Mouse (Mus musculus) urinary bladder, postnatal 14 days (tissue): ENCODE data around the gene Casz1.

Source experiments
- DNase-seq: peaks from one replicate; pipeline ENCODE4 v3.0.0; 2021; ENCODE audit warnings: low spot score

Casz1 gene

GRCm38 (mm10) chr4:148803031-148803430 is 1.2 kb upstream of the Casz1 start:
- DNase-seq = no peak

GRCm38 (mm10) chr4:148803636-148804035 is 593 bp upstream of the Casz1 start:
- no peak for DNase-seq

- DNase-seq = no peak
Observed at GRCm38 (mm10) chr4:148804780-148805160, 541 bp downstream of the Casz1 start.

DNA sequence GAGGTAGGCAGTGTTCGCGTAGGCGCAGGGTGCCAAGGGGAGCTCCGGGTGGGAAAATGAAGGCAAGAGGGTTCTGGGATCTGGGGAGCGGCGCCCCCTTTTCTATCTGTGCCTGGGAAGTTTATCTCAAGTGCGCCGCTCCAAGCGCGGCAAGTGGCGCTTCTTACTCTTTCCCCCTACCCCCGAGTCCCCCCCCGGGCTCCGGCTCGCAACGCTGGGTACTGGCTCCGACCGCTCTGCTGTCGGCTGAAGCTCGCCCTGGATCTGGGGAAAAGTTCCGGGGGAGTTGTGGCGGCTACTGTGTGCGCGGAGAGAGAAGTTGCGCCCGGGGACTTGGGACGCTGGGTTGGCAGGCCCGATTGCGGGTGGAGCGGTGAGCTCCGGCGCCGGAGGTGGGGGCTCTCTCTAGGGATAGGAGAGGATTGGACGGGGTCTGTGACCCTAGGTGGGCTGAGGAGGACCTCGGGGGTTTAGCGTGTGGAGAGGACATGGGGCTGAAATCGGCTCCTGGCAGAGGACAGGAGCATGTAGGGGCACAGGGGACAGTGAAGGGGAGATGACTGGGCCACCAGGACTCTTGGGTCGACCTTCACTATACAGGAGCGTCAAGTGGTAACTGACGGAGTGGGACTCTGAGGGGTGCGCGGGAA is 1.1 kb downstream of the Casz1 start:
- peak; percentile 29 for DNase-seq

DNA sequence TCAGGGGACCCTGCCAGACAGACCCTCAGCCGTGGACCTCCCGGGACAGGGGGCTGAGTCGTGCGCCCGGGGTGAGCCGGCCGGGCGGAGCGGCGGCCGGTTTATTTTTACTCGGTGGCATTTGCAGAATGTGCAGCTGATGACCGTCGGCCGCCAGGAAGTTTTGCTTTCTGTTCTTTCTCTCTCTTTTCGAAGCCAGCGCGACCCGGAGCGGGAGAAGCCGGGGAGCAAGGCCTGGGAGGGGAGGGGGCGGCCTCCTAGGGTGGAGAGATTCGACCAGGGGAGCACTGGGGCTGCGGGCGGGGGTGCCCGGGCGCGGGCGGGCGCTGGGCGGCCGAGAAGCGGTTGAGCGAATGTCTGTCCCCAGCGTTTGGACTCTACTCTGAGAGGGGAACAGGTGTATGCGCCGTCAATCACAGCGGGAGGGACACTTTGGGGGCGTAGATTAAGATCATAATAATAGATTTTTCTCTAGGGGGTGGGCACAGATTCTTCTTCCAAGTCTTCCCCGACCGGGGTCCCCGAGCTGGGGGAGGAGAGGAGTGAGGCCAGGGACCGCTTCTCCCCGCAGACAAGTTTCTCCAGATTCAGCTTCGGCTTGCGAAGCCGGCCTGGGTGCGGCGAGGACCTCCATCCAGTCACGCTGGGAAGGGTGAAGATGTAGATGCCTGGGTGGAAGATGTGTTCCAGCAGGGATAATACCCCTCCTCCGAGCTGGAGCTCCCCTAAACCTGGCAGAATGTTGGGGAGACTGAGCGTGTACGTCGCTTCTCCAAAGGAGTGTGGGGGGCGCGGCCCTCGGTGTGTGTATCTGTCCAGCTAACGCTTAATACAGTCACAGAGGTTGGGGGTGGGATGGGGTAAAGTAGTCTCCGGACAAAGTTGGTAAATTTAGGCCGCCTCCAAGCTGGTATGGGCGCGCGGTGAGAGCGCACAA is 1.9 kb downstream of the Casz1 start:
- peak; percentile 32 for DNase-seq

- peak; percentile 51 for DNase-seq
Observed at GRCm38 (mm10) chr4:148806836-148807235, 2.6 kb downstream of the Casz1 start.

- no peak for DNase-seq
Observed at GRCm38 (mm10) chr4:148807397-148807796, 3.2 kb downstream of the Casz1 start.

- no peak for DNase-seq
Observed at GRCm38 (mm10) chr4:148808839-148809238, 4.6 kb downstream of the Casz1 start.

DNA sequence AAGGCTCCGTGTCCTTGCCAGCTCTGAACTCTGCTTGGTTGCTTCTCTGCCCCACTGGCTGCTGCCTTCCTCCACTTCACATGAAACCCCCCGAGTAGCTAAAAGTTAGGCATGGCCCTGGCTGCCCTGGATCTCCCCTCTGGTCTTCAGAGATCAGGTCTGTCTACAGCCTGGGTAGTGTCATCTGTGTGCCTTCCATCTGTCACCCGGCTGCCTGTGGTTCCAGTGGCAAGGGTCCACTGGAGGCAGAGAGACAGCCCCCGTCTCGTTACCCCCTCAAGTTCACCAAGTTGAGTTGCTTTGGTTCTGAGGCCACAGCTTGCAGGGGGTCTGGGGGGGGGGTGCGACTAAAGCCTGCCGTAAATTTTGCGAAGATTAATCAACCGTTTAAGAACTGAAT is 6.5 kb downstream of the Casz1 start:
- DNase-seq = no peak

GRCm38 (mm10) chr4:148811940-148812339 is 7.7 kb downstream of the Casz1 start:
- DNase-seq = peak; percentile 36

GRCm38 (mm10) chr4:148813247-148813646 is 9.0 kb downstream of the Casz1 start:
- DNase-seq = no peak

- DNase-seq = no peak
Observed at GRCm38 (mm10) chr4:148816556-148816955, 12.3 kb downstream of the Casz1 start.

GRCm38 (mm10) chr4:148818161-148818560 is 13.9 kb downstream of the Casz1 start:
- DNase-seq = no peak

- peak; percentile 59 for DNase-seq
Observed at GRCm38 (mm10) chr4:148820171-148820570, 15.9 kb downstream of the Casz1 start.

GRCm38 (mm10) chr4:148823281-148823680 is 19.1 kb downstream of the Casz1 start:
- no peak for DNase-seq

- DNase-seq = no peak
Observed at GRCm38 (mm10) chr4:148830350-148830749, 26.1 kb downstream of the Casz1 start.

DNA sequence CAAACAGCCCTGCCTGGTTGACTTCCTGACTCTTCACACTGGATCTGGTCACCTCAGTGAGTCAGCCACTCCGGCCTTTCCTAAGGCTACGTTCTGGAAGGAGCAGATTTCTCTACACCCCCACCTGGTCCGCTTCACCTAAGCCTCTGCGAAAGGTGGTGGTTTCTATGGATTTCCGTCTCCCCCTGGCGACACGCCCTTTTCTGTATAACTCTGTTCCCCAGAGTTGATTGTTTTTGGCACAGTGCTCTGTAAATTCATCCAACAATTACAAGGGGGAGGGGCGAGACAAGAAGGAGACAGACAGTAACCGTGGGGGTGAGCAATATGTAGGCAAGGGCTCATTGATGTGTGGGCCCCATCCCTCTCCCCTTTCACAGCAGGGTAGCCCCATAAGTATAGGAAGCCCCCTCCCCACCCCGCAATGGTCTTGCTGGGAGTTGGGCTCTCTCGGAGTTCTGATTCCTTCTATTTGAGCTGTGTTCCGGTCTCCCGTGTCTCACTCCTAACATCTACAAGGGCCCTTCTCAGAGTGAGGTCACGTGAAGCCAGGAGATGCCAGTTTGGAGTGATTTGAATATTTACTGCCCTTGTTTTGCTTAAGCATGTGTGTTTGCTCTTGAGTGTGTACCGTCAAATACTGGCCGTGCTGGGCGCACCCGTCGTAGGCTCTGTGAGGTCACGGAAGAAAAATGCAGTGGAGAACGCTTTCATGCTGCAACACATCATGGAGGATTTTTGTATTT is 29.2 kb downstream of the Casz1 start:
- DNase-seq = peak; percentile 50

DNA sequence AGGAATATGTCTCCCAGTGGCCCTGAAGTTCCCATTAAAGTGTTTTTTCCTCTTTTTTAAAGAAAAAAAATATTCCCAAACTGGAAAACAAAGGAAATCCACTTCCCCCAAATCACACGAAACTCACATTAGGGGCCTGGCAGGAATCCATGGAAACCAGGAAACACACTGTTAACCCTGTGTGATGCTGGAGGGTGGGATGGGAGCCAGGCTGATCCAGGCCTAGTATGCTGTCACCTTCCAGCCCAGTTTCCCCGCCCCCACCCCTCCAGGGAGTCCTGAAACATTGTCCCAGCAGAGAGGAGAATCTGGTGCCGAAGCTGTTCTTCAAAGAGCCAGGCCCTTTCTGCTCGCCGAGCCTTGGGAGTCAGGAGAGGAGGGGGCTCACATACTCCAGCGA is 32.2 kb downstream of the Casz1 start:
- no peak for DNase-seq

DNA sequence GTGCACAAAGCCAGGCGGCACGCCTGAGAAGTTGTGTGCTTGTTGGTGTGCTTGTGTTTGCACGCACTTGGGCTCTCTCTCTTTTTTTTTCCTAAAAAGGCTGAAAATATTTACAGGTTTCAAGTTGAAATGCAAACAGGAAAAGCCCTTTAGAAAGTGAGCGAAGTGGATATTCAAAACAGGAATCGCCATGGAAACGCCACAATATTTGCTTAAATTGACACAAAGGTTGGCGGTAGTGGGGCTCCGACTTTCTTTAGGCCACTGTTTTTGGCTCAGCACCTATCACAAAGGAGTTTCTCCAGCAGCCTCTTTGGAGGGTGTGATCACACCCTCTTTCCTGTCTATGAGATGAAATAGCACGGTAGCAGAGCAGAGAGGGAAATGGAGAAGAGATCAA is 32.8 kb downstream of the Casz1 start:
- DNase-seq = no peak

GRCm38 (mm10) chr4:148837644-148838043 is 33.4 kb downstream of the Casz1 start:
- no peak for DNase-seq

DNA sequence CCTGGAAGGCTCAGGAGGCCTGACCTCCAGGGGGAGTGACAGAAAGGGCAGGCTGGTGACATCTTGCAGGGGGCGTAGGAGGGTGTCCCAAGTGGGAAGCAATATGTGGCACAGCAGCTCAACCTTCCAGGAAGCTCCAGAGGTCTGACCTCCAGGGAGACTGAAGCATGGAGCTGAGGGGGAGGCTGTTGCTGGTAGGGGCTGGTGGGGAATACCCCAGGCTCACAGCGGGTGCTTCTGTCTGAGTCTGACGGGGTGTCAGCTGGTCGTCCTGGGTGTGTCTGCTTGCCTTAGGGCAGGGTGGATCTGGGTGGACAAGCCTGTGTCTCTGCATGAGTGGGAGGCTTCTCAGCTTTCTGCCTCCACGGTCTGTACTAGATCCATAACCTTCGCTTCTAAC is 38.1 kb downstream of the Casz1 start:
- no peak for DNase-seq

- DNase-seq = no peak
Observed at GRCm38 (mm10) chr4:148844921-148845320, 40.7 kb downstream of the Casz1 start.

DNA sequence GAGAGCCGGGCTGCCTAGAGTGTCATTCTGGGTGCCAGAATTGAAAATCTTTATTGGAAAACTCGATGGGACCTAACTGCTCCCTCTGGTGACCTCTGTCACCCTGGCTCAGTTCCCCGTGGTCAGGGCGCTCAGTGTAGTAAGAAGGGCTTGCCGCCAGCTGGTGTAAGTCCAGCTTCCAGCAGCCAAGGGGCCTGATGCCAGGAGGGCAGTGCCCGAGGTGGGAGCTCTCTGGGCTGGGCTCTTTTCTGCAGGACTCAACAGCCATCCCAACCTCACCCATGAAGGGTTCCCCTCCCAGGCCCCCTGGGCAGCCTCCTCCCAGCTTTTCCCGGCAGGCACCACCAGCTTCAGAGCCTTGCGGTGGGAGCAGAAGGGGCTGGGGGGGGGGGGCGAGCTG is 42.0 kb downstream of the Casz1 start:
- DNase-seq = peak; percentile 59
